Mouse (Mus musculus) E14TG2a.4 (cell line): ENCODE data around the gene Spata5.

Experiments
- CTCF ChIP-seq: conservative IDR thresholded peaks from 2 replicates; pipeline ENCODE4 v1.5.1; 2014; ENCODE audit warnings: low read length
- NANOG ChIP-seq: IDR thresholded peaks from 2 replicates; pipeline ENCODE4 v1.6.1; 2014; ENCODE audit warnings: borderline replicate concordance, low read length, mixed read lengths

DNA sequence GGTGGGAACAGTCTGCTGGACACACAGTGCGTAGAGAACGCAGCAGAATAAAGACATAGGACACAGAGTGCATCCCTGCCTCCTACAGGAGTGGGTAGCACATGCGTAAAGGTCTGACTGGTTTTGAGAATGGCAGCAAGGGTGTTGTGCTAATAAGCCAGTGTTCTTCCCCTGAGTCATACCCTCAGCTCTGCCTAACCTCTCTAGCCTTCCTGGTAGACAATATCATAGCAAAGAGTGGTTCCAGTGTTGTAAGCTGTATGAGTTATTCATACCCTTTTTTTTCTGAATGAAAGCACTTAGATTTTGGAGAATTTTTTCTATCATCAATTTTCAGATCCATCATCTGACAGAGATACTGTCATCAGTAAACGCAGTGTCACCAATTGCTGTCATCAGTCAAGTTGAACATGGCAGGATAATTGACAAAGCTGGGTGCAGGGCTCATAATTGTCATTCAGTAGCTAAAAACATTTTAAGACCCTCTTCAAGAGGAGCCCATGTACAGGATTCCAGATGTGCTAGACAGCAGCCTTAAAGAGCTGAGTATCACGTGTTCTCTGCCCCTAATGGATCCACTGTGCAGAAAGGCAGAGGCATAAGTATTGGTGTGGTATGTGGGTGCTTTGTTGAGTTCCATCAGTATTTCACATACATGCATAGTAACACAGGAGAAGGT lies 22.6 kb upstream of the Spata5 start:
- TF ChIP-seq CTCF (no peak), NANOG (no peak)
